Mouse (Mus musculus) forebrain, embryonic 15.5 days (tissue): ENCODE results near the gene Ei24. TPM values are rescaled to one million over a fixed set of nuclear protein-coding genes. Genes with fewer than 3 reads are reported as not detected.

Source experiments
- ATAC-seq: fragments of 200-750 bp; cut with Nextera tagmentation; replicated peaks from 2 replicates; pipeline ENCODE4 v1.8.0; 2017; ENCODE audit warnings: mild to moderate bottlenecking, moderate TSS enrichment, moderate library complexity
- H3K27ac ChIP-seq: fragments of 300-500 bp; sonication (generic); replicated peaks from 2 replicates; pipeline ENCODE4 v1.5.1; 2015; ENCODE audit warnings: mild to moderate bottlenecking, inconsistent platforms
- H3K27me3 ChIP-seq: fragments of 300-500 bp; sonication (generic); 2 replicates; pipeline ENCODE4 v1.6.1; 2015; ENCODE audit warnings: inconsistent platforms
- H3K36me3 ChIP-seq: fragments of 300-500 bp; sonication (generic); 2 replicates; pipeline ENCODE4 v1.6.1; 2015; ENCODE audit warnings: mild to moderate bottlenecking, inconsistent platforms
- H3K4me1 ChIP-seq: fragments of 300-500 bp; sonication (generic); 2 replicates; pipeline ENCODE4 v1.6.1; 2015; ENCODE audit warnings: inconsistent platforms
- H3K4me2 ChIP-seq: fragments of 300-500 bp; sonication (generic); replicated peaks from 2 replicates; pipeline ENCODE4 v1.6.1; 2015; ENCODE audit warnings: mild to moderate bottlenecking, inconsistent platforms
- H3K4me3 ChIP-seq: fragments of 300-500 bp; sonication (generic); 2 replicates; pipeline ENCODE4 v1.5.1; 2015; ENCODE audit warnings: mild to moderate bottlenecking, inconsistent platforms
- H3K9ac ChIP-seq: fragments of 300-500 bp; sonication (generic); replicated peaks from 2 replicates; pipeline ENCODE4 v1.6.1; 2015; ENCODE audit warnings: mild to moderate bottlenecking, inconsistent platforms
- H3K9me3 ChIP-seq: fragments of 300-500 bp; sonication (generic); 2 replicates; pipeline ENCODE4 v1.6.1; 2016; ENCODE audit warnings: inconsistent platforms
- WGBS: fragments of 180-500 bp; shearing (Covaris S2); methylation state at CpG from one replicate; pipeline ENCODE4 v1.1.7; 2015; ENCODE audit warnings: mixed read lengths; 5-methylcytosine and 5-hydroxymethylcytosine counted together
- polyA plus RNA-seq: library from polyadenylated mRNA; unstranded; fragments of >200 nt; fragmentation: Nextera tagmentation; extraction: Ambion mirVana; gene quantifications from 2 replicates; pipeline ENCODE4 v1.2.1, GENCODE M21; 2015

Ei24 gene
- polyA plus RNA-seq, 1 experiment from 2014 or later, result 126 TPM

- H3K27ac ChIP-seq, result no peak overlapping the region
- H3K4me3 ChIP-seq, result no peak overlapping the region
- no peaks in the 10 kb centered on the region for H3K27me3 ChIP-seq
- WGBS, result 54% methylated on average over 2 of the region's 3 CpGs
- H3K4me1 ChIP-seq, result no peaks in the 10 kb centered on the region
- no peak for ATAC-seq
- H3K9me3 ChIP-seq, result no peaks in the 10 kb centered on the region
- H3K4me2 ChIP-seq, result no peak overlapping the region
- no peaks in the 10 kb centered on the region for H3K36me3 ChIP-seq
- no peak overlapping the region for H3K9ac ChIP-seq
Observed at GRCm38 (mm10) chr9:36814486-36814885, 17.3 kb upstream of the Ei24 start.

GRCm38 (mm10) chr9:36808126-36808785, 11.1 kb upstream of the Ei24 start:
- Histone ChIP-seq H3K4me1 (no peaks in the 10 kb centered on the region), H3K27ac (no peak overlapping the region), H3K36me3 (no peaks in the 10 kb centered on the region), H3K4me3 (no peak overlapping the region), H3K27me3 (no peaks in the 10 kb centered on the region), H3K4me2 (no peak overlapping the region), H3K9me3 (no peaks in the 10 kb centered on the region), H3K9ac (no peak overlapping the region)
- ATAC-seq, result no peak
- WGBS, result 56% methylated on average over 5 of the region's 5 CpGs

GRCm38 (mm10) chr9:36805256-36805975, 8.2 kb upstream of the Ei24 start:
- H3K4me3 ChIP-seq, result no peak overlapping the region
- H3K9me3 ChIP-seq, result no peaks in the 10 kb centered on the region
- no peak for ATAC-seq
- H3K4me2 ChIP-seq, result no peak overlapping the region
- no peak overlapping the region for H3K27ac ChIP-seq
- no peaks in the 10 kb centered on the region for H3K27me3 ChIP-seq
- no peak overlapping the region for H3K9ac ChIP-seq
- no peaks in the 10 kb centered on the region for H3K36me3 ChIP-seq
- WGBS, result 95% methylated on average over 3 of the region's 3 CpGs
- H3K4me1 ChIP-seq, result no peaks in the 10 kb centered on the region

GRCm38 (mm10) chr9:36803926-36804325, 6.7 kb upstream of the Ei24 start:
- ATAC-seq, result no peak
- no peaks in the 10 kb centered on the region for H3K27me3 ChIP-seq
- no peak overlapping the region for H3K4me3 ChIP-seq

GRCm38 (mm10) chr9:36803386-36803785, 6.2 kb upstream of the Ei24 start:
- no peak overlapping the region for H3K4me3 ChIP-seq
- ATAC-seq, result no peak
- no peak overlapping the region for H3K4me2 ChIP-seq
- H3K27me3 ChIP-seq, result no peaks in the 10 kb centered on the region
- H3K36me3 ChIP-seq, result no peaks in the 10 kb centered on the region
- H3K9me3 ChIP-seq, result no peaks in the 10 kb centered on the region
- H3K27ac ChIP-seq, result no peak overlapping the region
- no peaks in the 10 kb centered on the region for H3K4me1 ChIP-seq
- H3K9ac ChIP-seq, result no peak overlapping the region
- 74% methylated on average over 6 of the region's 6 CpGs for WGBS

More at GRCm38 (mm10) chr9:36803926-36804325, 6.7 kb upstream of the Ei24 start:
- H3K4me2 ChIP-seq, result no peak overlapping the region
- H3K36me3 ChIP-seq, result no peaks in the 10 kb centered on the region
- WGBS, result 88% methylated on average over 3 of the region's 3 CpGs
- H3K9me3 ChIP-seq, result no peaks in the 10 kb centered on the region
- no peak overlapping the region for H3K9ac ChIP-seq
- no peaks in the 10 kb centered on the region for H3K4me1 ChIP-seq
- H3K27ac ChIP-seq, result no peak overlapping the region

- H3K4me2 ChIP-seq, result no peak overlapping the region
- WGBS, result 79% methylated on average over 3 of the region's 3 CpGs
- no peaks in the 10 kb centered on the region for H3K27me3 ChIP-seq
- H3K9ac ChIP-seq, result no peak overlapping the region
- no peaks in the 10 kb centered on the region for H3K9me3 ChIP-seq
- no peaks in the 10 kb centered on the region for H3K36me3 ChIP-seq
- no peak overlapping the region for H3K4me3 ChIP-seq
- no peak for ATAC-seq
- no peaks in the 10 kb centered on the region for H3K4me1 ChIP-seq
- no peak overlapping the region for H3K27ac ChIP-seq
Observed at GRCm38 (mm10) chr9:36802951-36803350, 5.8 kb upstream of the Ei24 start.

- Histone ChIP-seq H3K4me1 (peaks cover 5% of the 10 kb centered on the region; the same call in 1 of the 2 replicates), H3K36me3 (no peaks in the 10 kb centered on the region), H3K27ac (no peak overlapping the region), H3K4me2 (no peak overlapping the region), H3K9me3 (no peaks in the 10 kb centered on the region), H3K4me3 (no peak overlapping the region), H3K27me3 (no peaks in the 10 kb centered on the region), H3K9ac (no peak overlapping the region)
- 81% methylated on average over 2 of the region's 2 CpGs for WGBS
- ATAC-seq, result no peak
Observed at GRCm38 (mm10) chr9:36801961-36802360, 4.8 kb upstream of the Ei24 start.

GRCm38 (mm10) chr9:36796224-36796623, 969 bp downstream of the Ei24 start:
- 12% methylated on average over 5 of the region's 5 CpGs for WGBS

GRCm38 (mm10) chr9:36795556-36795955, 1.6 kb downstream of the Ei24 start:
- Histone ChIP-seq H3K4me2 (peak overlapping the region; percentile 75; the same call in 1 of the 2 replicates), H3K4me3 (peak overlapping the region; percentile 87; the same call in 1 of the 2 replicates), H3K4me1 (peaks cover 28% of the 10 kb centered on the region), H3K9ac (peak overlapping the region; percentile 86; the same call in 1 of the 2 replicates), H3K9me3 (no peaks in the 10 kb centered on the region), H3K36me3 (peaks cover 7% of the 10 kb centered on the region), H3K27me3 (no peaks in the 10 kb centered on the region), H3K27ac (no peak overlapping the region)
- no peak for ATAC-seq
- WGBS, result 77% methylated on average over 1 of the region's 1 CpGs

More at GRCm38 (mm10) chr9:36796224-36796623, 969 bp downstream of the Ei24 start:
- Histone ChIP-seq H3K4me1 (peaks cover 28% of the 10 kb centered on the region), H3K9ac (peak overlapping the region; percentile 86), H3K4me2 (peak overlapping the region; percentile 75), H3K27ac (no peak overlapping the region), H3K27me3 (no peaks in the 10 kb centered on the region), H3K9me3 (no peaks in the 10 kb centered on the region), H3K4me3 (peak overlapping the region; percentile 87), H3K36me3 (peaks cover 3% of the 10 kb centered on the region; the same call in 1 of the 2 replicates)
- ATAC-seq, result no peak

GRCm38 (mm10) chr9:36794487-36794886, 2.7 kb downstream of the Ei24 start:
- 78% methylated on average over 2 of the region's 2 CpGs for WGBS
- H3K27me3 ChIP-seq, result no peaks in the 10 kb centered on the region
- H3K9ac ChIP-seq, result no peak overlapping the region
- H3K4me3 ChIP-seq, result no peak overlapping the region
- ATAC-seq, result no peak
- no peaks in the 10 kb centered on the region for H3K9me3 ChIP-seq
- H3K4me2 ChIP-seq, result no peak overlapping the region
- no peak overlapping the region for H3K27ac ChIP-seq
- peaks cover 28% of the 10 kb centered on the region for H3K4me1 ChIP-seq
- peaks cover 17% of the 10 kb centered on the region for H3K36me3 ChIP-seq

- H3K4me3 ChIP-seq, result no peak overlapping the region
- no peak for ATAC-seq
- H3K36me3 ChIP-seq, result peaks cover 36% of the 10 kb centered on the region
- no peaks in the 10 kb centered on the region for H3K27me3 ChIP-seq
- H3K4me1 ChIP-seq, result peaks cover 23% of the 10 kb centered on the region
- H3K9me3 ChIP-seq, result no peaks in the 10 kb centered on the region
- H3K9ac ChIP-seq, result no peak overlapping the region
- H3K4me2 ChIP-seq, result no peak overlapping the region
- no peak overlapping the region for H3K27ac ChIP-seq
- WGBS, result 87% methylated on average over 3 of the region's 3 CpGs
Observed at GRCm38 (mm10) chr9:36792191-36792590, 5.0 kb downstream of the Ei24 start.

- H3K4me2 ChIP-seq, result no peak overlapping the region
- 92% methylated on average over 2 of the region's 2 CpGs for WGBS
Observed at GRCm38 (mm10) chr9:36783921-36784320, 13.3 kb downstream of the Ei24 start.

More at GRCm38 (mm10) chr9:36783921-36784320, 13.3 kb downstream of the Ei24 start:
- H3K27me3 ChIP-seq, result no peaks in the 10 kb centered on the region
- no peaks in the 10 kb centered on the region for H3K4me1 ChIP-seq
- no peaks in the 10 kb centered on the region for H3K9me3 ChIP-seq
- no peak overlapping the region for H3K9ac ChIP-seq
- no peak overlapping the region for H3K27ac ChIP-seq
- peaks cover 85% of the 10 kb centered on the region for H3K36me3 ChIP-seq
- ATAC-seq, result no peak
- no peak overlapping the region for H3K4me3 ChIP-seq
